Mouse (Mus musculus) cerebellum, adult 2 months (tissue): ENCODE results near the gene Srebf1.

Experiments used
- CTCF ChIP-seq: fragments of 200-500 bp; IDR thresholded peaks from 2 replicates; pipeline ENCODE4 v1.5.1; 2011; ENCODE audit warnings: low read depth, mild to moderate bottlenecking, control low read depth, low read length, moderate library complexity, borderline replicate concordance; ENCODE audit not compliant: insufficient read depth
- POLR2A ChIP-seq: fragments of 200-500 bp; IDR thresholded peaks from 2 replicates; pipeline ENCODE4 v1.6.1; 2011; ENCODE audit warnings: low read length, control low read depth, borderline replicate concordance; ENCODE audit not compliant: insufficient read depth

GRCm38 (mm10) chr11:60208712-60209111 lies 13.7 kb downstream of the Srebf1 start:
- TF ChIP-seq POLR2A: no peak
- TF ChIP-seq CTCF: no peak
